Mouse (Mus musculus) heart, adult 2 months (tissue): ENCODE measurements around the gene Bdnf.

Experiments used
- CTCF ChIP-seq: fragments of 200-600 bp; IDR thresholded peaks from 2 replicates; pipeline ENCODE4 v1.8.1; 2022; ENCODE audit warnings: antibody characterized with exemption, mild to moderate bottlenecking, moderate library complexity
- EP300 ChIP-seq: fragments of 200-500 bp; IDR thresholded peaks from 2 replicates; pipeline ENCODE4 v1.6.1; 2011; ENCODE audit warnings: low read depth, low read length, control low read depth; ENCODE audit not compliant: insufficient read depth
- POLR2A ChIP-seq: fragments of 200-500 bp; IDR thresholded peaks from 2 replicates; pipeline ENCODE4 v1.6.1; 2011; ENCODE audit warnings: mild to moderate bottlenecking, low read depth, low read length, control low read depth; ENCODE audit not compliant: insufficient read depth

DNA sequence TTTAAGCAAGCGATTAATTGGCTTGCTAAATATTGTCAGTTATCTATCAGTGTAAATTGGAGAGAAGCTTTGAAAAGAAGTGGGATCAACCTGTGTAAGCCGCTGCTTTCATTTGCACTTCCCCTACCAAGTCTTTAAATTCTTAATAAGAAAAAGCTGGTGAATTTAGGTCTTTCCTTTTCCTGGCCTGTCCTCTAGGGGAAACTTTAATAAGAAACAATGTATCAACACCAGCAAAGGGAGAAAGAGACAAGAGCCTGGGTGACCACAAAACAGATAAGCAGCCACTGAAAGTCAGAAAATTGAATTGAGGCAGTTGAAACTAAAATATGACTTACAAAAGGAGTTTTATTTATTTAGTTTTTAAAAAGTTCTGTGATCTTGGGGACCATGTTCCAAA, 4.9 kb downstream of the Bdnf start:
- TF ChIP-seq CTCF = no peak
- no peak for TF ChIP-seq POLR2A
- TF ChIP-seq EP300 = no peak
